20 mouse cellular contexts compared by ENCODE assay signal in the genomic region with DNA sequence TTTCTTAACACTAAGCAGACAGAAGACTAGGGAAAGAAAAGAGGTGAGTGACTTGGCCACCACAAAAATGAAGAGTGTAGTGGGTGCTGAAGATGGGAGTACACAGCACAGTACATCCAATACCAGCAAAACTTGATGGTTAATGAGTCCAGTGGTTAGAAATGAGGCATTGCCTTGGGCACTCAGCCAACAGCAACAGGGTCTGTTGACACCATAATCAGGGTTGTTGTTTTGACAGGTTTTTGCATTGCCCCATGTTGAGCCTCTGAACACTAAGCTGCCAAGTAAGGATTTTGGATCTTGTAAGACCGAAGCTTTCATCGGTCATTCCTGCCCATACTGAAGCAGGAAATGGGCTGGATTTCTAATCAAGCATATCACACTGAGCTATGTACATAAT.
A peak's percentile ranks its signal among the peaks of the same experiment; 100 is the strongest.
DNase-seq lines count a peak whose midpoint lies in the region; ATAC-seq and TF ChIP-seq lines count a peak whose summit lies in the region.
"Had no signal": no experiment of that assay in that cellular context is flagged by ENCODE, and none has a peak within 500 bp of the region (broad histone marks: within the 10 kb centered on the region; RNA-seq: fewer than 3 reads in every experiment).

No protein-coding gene starts in this region.

- no peak overlapping the region for H3K4me3 ChIP-seq in hindbrain, postnatal 0 days (ENCODE audit: low read length)
- H3K4me3 ChIP-seq in hindbrain, embryonic 13.5 days = no peak overlapping the region
- H3K4me3 ChIP-seq in left cerebral cortex, adult 2 months = no peak overlapping the region
- H3K4me3 ChIP-seq: embryonic facial prominence, embryonic 10.5 days; forebrain, embryonic 10.5 days; heart, embryonic 10.5 days had no signal

- no peak overlapping the region for H3K4me2 ChIP-seq in hindbrain, postnatal 0 days (ENCODE audit: low read depth, low read length)
- no peak overlapping the region for H3K4me2 ChIP-seq in hindbrain, embryonic 13.5 days
- H3K4me2 ChIP-seq: hindbrain, embryonic 14.5 days had no signal

- H3K9me3 ChIP-seq in hindbrain, postnatal 0 days (ENCODE audit: low read length) = no peaks in the 10 kb centered on the region
- no peaks in the 10 kb centered on the region for H3K9me3 ChIP-seq in hindbrain, embryonic 13.5 days
- H3K9me3 ChIP-seq: embryonic facial prominence, embryonic 10.5 days; forebrain, embryonic 10.5 days; heart, embryonic 10.5 days had no signal

- no peak overlapping the region for H3K9ac ChIP-seq in hindbrain, postnatal 0 days (replicated peaks; ENCODE audit: low read length)
- H3K9ac ChIP-seq in hindbrain, embryonic 13.5 days = no peak overlapping the region
- H3K9ac ChIP-seq: forebrain, postnatal 0 days; hindbrain, embryonic 14.5 days had no signal

- H3K4me1 ChIP-seq in hindbrain, postnatal 0 days (ENCODE audit: insufficient read depth, low read length) = no peaks in the 10 kb centered on the region
- H3K4me1 ChIP-seq in hindbrain, embryonic 13.5 days (replicated peaks) = peaks cover 4% of the 10 kb centered on the region
- H3K4me1 ChIP-seq: embryonic facial prominence, embryonic 10.5 days; forebrain, embryonic 10.5 days; heart, embryonic 10.5 days had no signal

- peak; percentile 57 for DNase-seq in cerebellum, postnatal 10 days
- no peak for DNase-seq in cerebellum, adult 18-20 months
- DNase-seq in hindbrain, postnatal 0 days (ENCODE audit: low spot score) = peak; percentile 28
- peak; percentile 31 for DNase-seq in left cerebral cortex, postnatal 4 days
- no peak for DNase-seq in left cerebral cortex, adult 2 months (ENCODE audit: extremely low spot score in 1 of 2, low spot score in 2 of 2)
- DNase-seq: adrenal gland, adult 2 months; adrenal gland, postnatal 25 days; B cell, adult 2 months; cerebellum, adult 9-10 months; forebrain, postnatal 0 days; gastrocnemius, postnatal 14 days; heart, postnatal 10 days had no signal

- TF ChIP-seq CTCF in hindbrain, postnatal 0 days (IDR thresholded peaks at IDR 0.05; ENCODE audit: low read depth) = no peak
- TF ChIP-seq CTCF in left cerebral cortex, adult 2 months (IDR thresholded peaks at IDR 0.05) = no peak

- ATAC-seq in hindbrain, postnatal 0 days = no peak
- no peak for ATAC-seq in hindbrain, embryonic 13.5 days (ENCODE audit: low FRiP score)
- ATAC-seq in CD4-positive, CD25-positive, alpha-beta regulatory T cell, adult 4 months = no peak
- ATAC-seq: activated CD4-positive, CD25-positive, alpha-beta regulatory T cell, adult 4 months; forebrain, postnatal 0 days; intestine, postnatal 0 days had no signal

- intact Hi-C loops in left cerebral cortex, postnatal 4 days (cut with DNase I) = no loop called here
- intact Hi-C loops in left cerebral cortex, adult 2 months (cut with DNase I) = no loop called here

- H3K27ac ChIP-seq in hindbrain, postnatal 0 days = no peak overlapping the region
- H3K27ac ChIP-seq in hindbrain, embryonic 13.5 days = no peak overlapping the region
- H3K27ac ChIP-seq in left cerebral cortex, adult 2 months = no peak overlapping the region
- H3K27ac ChIP-seq: embryonic facial prominence, embryonic 10.5 days; forebrain, embryonic 10.5 days; heart, embryonic 10.5 days; hindbrain, embryonic 14.5 days had no signal

- H3K27me3 ChIP-seq in hindbrain, postnatal 0 days (ENCODE audit: insufficient read depth, low read length) = no peaks in the 10 kb centered on the region
- H3K27me3 ChIP-seq in hindbrain, embryonic 13.5 days = no peaks in the 10 kb centered on the region

- no peaks in the 10 kb centered on the region for H3K36me3 ChIP-seq in hindbrain, postnatal 0 days (ENCODE audit: insufficient read depth, low read length)
- H3K36me3 ChIP-seq in hindbrain, embryonic 13.5 days = no peaks in the 10 kb centered on the region
- H3K36me3 ChIP-seq: embryonic facial prominence, embryonic 10.5 days; forebrain, embryonic 10.5 days; heart, embryonic 10.5 days had no signal

- 50% methylated on average over 2 of the region's 2 CpGs for WGBS in hindbrain, postnatal 0 days
- 84% methylated on average over 2 of the region's 2 CpGs for WGBS in hindbrain, embryonic 13.5 days

Comparison
In these comparisons a context has a peak if more than half of its experiments do, and no peak if none do; other contexts are left out.
1. DNase-seq: peak in cerebellum, postnatal 10 days (2 of 2), hindbrain, postnatal 0 days (single experiment) and left cerebral cortex, postnatal 4 days (single experiment); none in cerebellum, adult 18-20 months (0 of 2) and left cerebral cortex, adult 2 months (0 of 2).